Mouse (Mus musculus) MEL (cell line): ENCODE data around the gene Acaca. TPM values are rescaled to one million over a fixed set of nuclear protein-coding genes. Genes with fewer than 3 reads are reported as not detected.

Experiments
- DNase-seq: peaks from one replicate; pipeline ENCODE4 v3.0.0; 2011; ENCODE audit warnings: low read depth, low spot score
- H3K27ac ChIP-seq: 2 replicates; pipeline ENCODE4 v1.5.1; 2012; ENCODE audit warnings: low read depth, mild to moderate bottlenecking, control low read depth, low read length, moderate library complexity; ENCODE audit not compliant: control insufficient read depth
- H3K27me3 ChIP-seq, 2 experiments: fragments of 150-350 bp in 1 of 2; sonication (generic) in 1 of 2; 2 replicates each; pipeline ENCODE4 v1.6.1; 2012; ENCODE audit warnings: low read length in 2 of 2, mild to moderate bottlenecking in 2 of 2, improper control_type of control experiment in 1 of 2, moderate library complexity in 1 of 2; ENCODE audit not compliant: insufficient read depth in 2 of 2, control insufficient read depth in 1 of 2
- H3K36me3 ChIP-seq, 2 experiments: 2 replicates each; pipeline ENCODE4 v1.6.1; 2012 to 2014; ENCODE audit warnings: low read length in 2 of 2, improper control_type of control experiment in 1 of 2, inconsistent platforms in 1 of 2, mild to moderate bottlenecking in 1 of 2; ENCODE audit not compliant: insufficient read depth in 2 of 2, control insufficient read depth in 1 of 2
- H3K4me1 ChIP-seq, 2 experiments: fragments of 150-350 bp in 1 of 2; sonication (generic) in 1 of 2; 2 replicates each; pipeline ENCODE4 v1.6.1; 2012; ENCODE audit warnings: low read length in 2 of 2, improper control_type of control experiment in 1 of 2, mild to moderate bottlenecking in 1 of 2; ENCODE audit not compliant: insufficient read depth in 2 of 2, control insufficient read depth in 1 of 2
- H3K4me3 ChIP-seq, 2 experiments: fragments of 150-350 bp in 1 of 2; sonication (generic) in 1 of 2; 2 replicates each; pipeline ENCODE4 v1.5.1; 2012; ENCODE audit warnings: low read depth in 2 of 2, low read length in 2 of 2, mild to moderate bottlenecking in 2 of 2, moderate library complexity in 2 of 2, control low read depth in 1 of 2, improper control_type of control experiment in 1 of 2; ENCODE audit not compliant: control insufficient read depth in 1 of 2, insufficient read depth in 1 of 2
- H3K79me2 ChIP-seq: 2 replicates; pipeline ENCODE4 v1.6.1; 2012; ENCODE audit warnings: mild to moderate bottlenecking, low read length, moderate library complexity; ENCODE audit not compliant: control insufficient read depth, poor library complexity, insufficient read depth
- H3K9ac ChIP-seq: 2 replicates; pipeline ENCODE4 v1.6.1; 2012; ENCODE audit warnings: low read depth, mild to moderate bottlenecking, control low read depth, low read length, moderate library complexity; ENCODE audit not compliant: control insufficient read depth, poor library complexity, severe bottlenecking
- H3K9me3 ChIP-seq: fragments of 150-350 bp; sonication (generic); replicated peaks from 2 replicates; pipeline ENCODE4 v1.6.1; 2012; ENCODE audit warnings: mild to moderate bottlenecking, low read length, improper control_type of control experiment, moderate library complexity; ENCODE audit not compliant: insufficient read depth
- CHD1 ChIP-seq: IDR thresholded peaks from 2 replicates; pipeline ENCODE4 v1.6.1; 2012; ENCODE audit warnings: low read depth, mild to moderate bottlenecking, inconsistent platforms, low read length, improper control_type of control experiment
- ELF1 ChIP-seq: IDR thresholded peaks from 2 replicates; pipeline ENCODE4 v1.6.1; 2014; ENCODE audit warnings: low read depth, mild to moderate bottlenecking, inconsistent platforms, low read length, improper control_type of control experiment, moderate library complexity
- ETS1 ChIP-seq: IDR thresholded peaks from 2 replicates; pipeline ENCODE4 v1.6.1; 2012; ENCODE audit warnings: low read depth, mild to moderate bottlenecking, inconsistent platforms, low read length, improper control_type of control experiment, moderate library complexity
- GABPA ChIP-seq: IDR thresholded peaks from 2 replicates; pipeline ENCODE4 v1.6.1; 2012; ENCODE audit warnings: low read depth, mild to moderate bottlenecking, inconsistent platforms, low read length, improper control_type of control experiment, moderate library complexity
- HCFC1 ChIP-seq: IDR thresholded peaks from 2 replicates; pipeline ENCODE4 v1.6.1; 2012; ENCODE audit warnings: low read depth, mild to moderate bottlenecking, inconsistent platforms, low read length, improper control_type of control experiment, moderate library complexity
- JUND ChIP-seq: IDR thresholded peaks from 2 replicates; pipeline ENCODE4 v1.6.1; 2011; ENCODE audit warnings: low read depth, mild to moderate bottlenecking, improper control_type of control experiment, low read length
- MAX ChIP-seq: IDR thresholded peaks from 2 replicates; pipeline ENCODE4 v1.6.1; 2011; ENCODE audit warnings: low read length, improper control_type of control experiment
- MAZ ChIP-seq: IDR thresholded peaks from 2 replicates; pipeline ENCODE4 v1.6.1; 2012; ENCODE audit warnings: low read depth, mild to moderate bottlenecking, inconsistent platforms, low read length, improper control_type of control experiment
- MEF2A ChIP-seq: IDR thresholded peaks from 2 replicates; pipeline ENCODE4 v1.6.1; 2014; ENCODE audit warnings: low read depth, mild to moderate bottlenecking, inconsistent platforms, low read length, improper control_type of control experiment; ENCODE audit not compliant: poor library complexity, insufficient replicate concordance, severe bottlenecking; ENCODE audit errors: extremely low read depth
- MXI1 ChIP-seq: IDR thresholded peaks from 2 replicates; pipeline ENCODE4 v1.6.1; 2011; ENCODE audit warnings: mild to moderate bottlenecking, low read depth, low read length, improper control_type of control experiment
- POLR2AphosphoS2 ChIP-seq: IDR thresholded peaks from 2 replicates; pipeline ENCODE4 v1.6.1; 2011; ENCODE audit warnings: low read length, improper control_type of control experiment
- POLR2AphosphoS5 ChIP-seq: IDR thresholded peaks from 2 replicates; pipeline ENCODE4 v1.6.1; 2012; ENCODE audit warnings: low read depth, borderline replicate concordance, mild to moderate bottlenecking, inconsistent platforms, low read length, moderate library complexity, mixed read lengths
- RAD21 ChIP-seq: IDR thresholded peaks from 2 replicates; pipeline ENCODE4 v1.6.1; 2011; ENCODE audit warnings: mild to moderate bottlenecking, low read depth, low read length, improper control_type of control experiment
- RCOR1 ChIP-seq: IDR thresholded peaks from 2 replicates; pipeline ENCODE4 v1.6.1; 2012; ENCODE audit warnings: low read depth, mild to moderate bottlenecking, inconsistent platforms, low read length, improper control_type of control experiment
- SIN3A ChIP-seq: IDR thresholded peaks from 2 replicates; pipeline ENCODE4 v1.6.1; 2012; ENCODE audit warnings: low read length, improper control_type of control experiment, inconsistent platforms
- TAL1 ChIP-seq: IDR thresholded peaks from 2 replicates; pipeline ENCODE4 v1.6.1; 2012; ENCODE audit warnings: mild to moderate bottlenecking, inconsistent platforms, low read length, moderate library complexity, mixed read lengths
- TBP ChIP-seq: IDR thresholded peaks from 2 replicates; pipeline ENCODE4 v1.8.0; 2011; ENCODE audit warnings: low read depth, low read length, improper control_type of control experiment
- TCF12 ChIP-seq: IDR thresholded peaks from 2 replicates; pipeline ENCODE4 v1.6.1; 2014; ENCODE audit warnings: low read depth, mild to moderate bottlenecking, inconsistent platforms, low read length, improper control_type of control experiment, moderate library complexity
- UBTF ChIP-seq: IDR thresholded peaks from 2 replicates; pipeline ENCODE4 v1.6.1; 2012; ENCODE audit warnings: low read depth, mild to moderate bottlenecking, inconsistent platforms, low read length, improper control_type of control experiment, moderate library complexity, borderline replicate concordance; ENCODE audit not compliant: insufficient read depth
- ZKSCAN1 ChIP-seq: IDR thresholded peaks from 2 replicates; pipeline ENCODE4 v1.6.1; 2012; ENCODE audit warnings: low read depth, mild to moderate bottlenecking, inconsistent platforms, low read length, improper control_type of control experiment, moderate library complexity
- polyA plus RNA-seq, 2 experiments: library from polyadenylated mRNA; stranded (reverse) in 1 of 2; unstranded in 1 of 2; fragments of >175 nt in 1 of 2; fragments of >200 nt in 1 of 2; gene quantifications; 2 replicates each; pipeline versions ENCODE4 v1.2.1 to v1.2.4; 2012; ENCODE audit warnings: low replicate concordance in 2 of 2, low read depth in 1 of 2; ENCODE audit not compliant: insufficient read length in 2 of 2, insufficient read depth in 1 of 2, missing spikeins in 1 of 2
- total RNA-seq: library from RNA; depleted of rRNA; stranded (reverse); fragments of 300-350 nt; gene quantifications from 2 replicates; pipeline ENCODE4 v1.2.3, GENCODE M21; 2012

Acaca gene
- total and polyA plus RNA-seq, 3 experiments: 32.0 to 52.0 (median 33.9) TPM

- TF ChIP-seq MEF2A (no peak), ZKSCAN1 (no peak), MAZ (no peak)
- DNase-seq: no peak
- Histone ChIP-seq H3K36me3 (peaks cover 0 to 9% of the 10 kb centered on the region in 2 experiments; a peak in 2 of 4 replicates), H3K27me3 (no peaks in the 10 kb centered on the region), H3K27ac (no peak overlapping the region), H3K79me2 (no peaks in the 10 kb centered on the region), H3K9me3 (no peaks in the 10 kb centered on the region), H3K9ac (no peak overlapping the region), H3K4me1 (no peaks in the 10 kb centered on the region), H3K4me3 (no peak overlapping the region)
These were observed 253.0 kb downstream of the Acaca start for GRCm38 (mm10) chr11:84382450-84382849.

GRCm38 (mm10) chr11:84383891-84384290, 254.4 kb downstream of the Acaca start:
- Histone ChIP-seq H3K9ac (no peak overlapping the region), H3K36me3 (peaks cover 0 to 11% of the 10 kb centered on the region in 2 experiments; a peak in 2 of 4 replicates), H3K27ac (no peak overlapping the region), H3K4me3 (no peak overlapping the region), H3K27me3 (no peaks in the 10 kb centered on the region), H3K4me1 (no peaks in the 10 kb centered on the region), H3K9me3 (no peaks in the 10 kb centered on the region), H3K79me2 (no peaks in the 10 kb centered on the region)
- no peak for TF ChIP-seq GABPA
- no peak for TF ChIP-seq POLR2AphosphoS5
- no peak for TF ChIP-seq UBTF
- TF ChIP-seq TCF12: no peak
- TF ChIP-seq SIN3A: no peak
- no peak for TF ChIP-seq TBP
- TF ChIP-seq MXI1: no peak
- TF ChIP-seq POLR2AphosphoS2: no peak
- TF ChIP-seq RAD21: no peak
- no peak for TF ChIP-seq CHD1
- no peak for TF ChIP-seq JUND
- no peak for TF ChIP-seq HCFC1
- no peak for TF ChIP-seq TAL1
- TF ChIP-seq ELF1: no peak
- TF ChIP-seq MAZ: no peak
- TF ChIP-seq ETS1: no peak
- no peak for TF ChIP-seq MAX
- TF ChIP-seq RCOR1: no peak
- no peak for DNase-seq
